Mouse (Mus musculus): ENCODE data around the gene Trex1.

Gene Trex1

DNA sequence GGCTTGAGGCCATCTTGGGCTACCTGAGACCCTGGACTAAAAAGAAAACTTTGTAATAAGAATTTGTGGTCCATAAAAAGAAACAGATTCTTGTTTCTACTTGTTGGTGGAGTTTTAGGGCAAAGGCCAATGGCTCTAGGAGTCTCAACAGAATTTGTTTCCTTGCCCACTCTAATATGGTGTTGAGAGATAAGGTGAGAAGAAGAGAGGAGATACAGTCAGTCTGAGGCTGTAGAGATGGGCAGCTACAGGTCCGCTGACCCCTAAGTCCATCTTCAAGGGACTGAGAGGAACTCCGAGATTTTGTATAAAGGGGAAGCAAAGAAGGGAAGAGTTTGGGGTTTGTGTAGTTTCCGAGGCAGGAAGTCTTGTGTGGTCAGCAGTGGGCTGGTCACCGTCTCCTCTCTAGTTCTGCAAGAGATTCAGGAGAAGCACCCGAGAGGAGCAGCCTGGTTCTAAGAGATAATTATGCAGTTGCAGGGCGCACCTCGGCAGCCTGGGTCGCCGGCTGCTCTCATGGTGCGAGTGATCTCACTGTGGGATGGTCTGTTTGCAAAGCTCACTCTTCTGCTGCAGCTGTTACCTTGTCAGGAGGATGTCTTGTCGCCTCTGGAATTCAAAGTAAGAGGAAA lies 42.4 kb downstream of the Trex1 start:
- no peak for DNase-seq (ENCODE audit: low spot score)

DNA sequence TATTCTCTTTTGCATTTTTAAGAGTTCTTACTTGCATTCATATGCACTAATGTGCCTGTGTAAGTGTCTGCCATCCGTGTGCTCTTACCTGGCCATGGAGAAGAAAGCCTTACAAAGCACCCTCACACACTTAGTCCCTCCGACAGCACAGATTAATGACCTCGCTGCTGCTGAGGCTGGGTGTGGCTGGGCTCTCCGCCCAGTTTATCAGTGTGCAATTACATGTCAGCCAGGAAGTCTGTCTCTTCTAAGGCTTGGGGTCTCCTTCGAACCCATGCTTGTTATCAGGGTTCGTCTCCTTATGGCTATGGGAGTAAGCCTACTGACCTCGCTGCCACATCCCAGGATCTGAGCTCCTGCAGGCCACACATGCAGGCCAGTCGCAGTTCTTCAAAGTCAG lies 44.1 kb downstream of the Trex1 start:
- no peak for DNase-seq (ENCODE audit: low spot score)

DNA sequence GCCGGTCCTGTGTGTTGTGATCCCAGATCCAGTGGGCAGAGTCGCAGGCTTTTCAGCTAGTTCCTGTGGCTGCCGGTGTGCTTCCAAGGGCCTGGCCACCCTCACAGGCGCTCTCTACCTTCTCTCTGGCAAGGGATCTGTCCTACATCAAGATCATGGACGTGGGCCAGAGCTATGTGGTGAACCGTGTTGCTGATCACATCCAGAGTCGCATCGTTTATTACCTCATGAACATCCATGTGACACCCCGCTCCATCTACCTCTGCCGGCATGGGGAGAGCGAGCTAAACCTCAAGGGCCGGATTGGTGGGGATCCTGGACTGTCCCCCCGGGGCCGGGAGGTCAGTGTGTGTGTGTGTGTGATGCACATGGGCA lies 49.2 kb downstream of the Trex1 start:
- no peak for DNase-seq (ENCODE audit: low spot score)

DNA sequence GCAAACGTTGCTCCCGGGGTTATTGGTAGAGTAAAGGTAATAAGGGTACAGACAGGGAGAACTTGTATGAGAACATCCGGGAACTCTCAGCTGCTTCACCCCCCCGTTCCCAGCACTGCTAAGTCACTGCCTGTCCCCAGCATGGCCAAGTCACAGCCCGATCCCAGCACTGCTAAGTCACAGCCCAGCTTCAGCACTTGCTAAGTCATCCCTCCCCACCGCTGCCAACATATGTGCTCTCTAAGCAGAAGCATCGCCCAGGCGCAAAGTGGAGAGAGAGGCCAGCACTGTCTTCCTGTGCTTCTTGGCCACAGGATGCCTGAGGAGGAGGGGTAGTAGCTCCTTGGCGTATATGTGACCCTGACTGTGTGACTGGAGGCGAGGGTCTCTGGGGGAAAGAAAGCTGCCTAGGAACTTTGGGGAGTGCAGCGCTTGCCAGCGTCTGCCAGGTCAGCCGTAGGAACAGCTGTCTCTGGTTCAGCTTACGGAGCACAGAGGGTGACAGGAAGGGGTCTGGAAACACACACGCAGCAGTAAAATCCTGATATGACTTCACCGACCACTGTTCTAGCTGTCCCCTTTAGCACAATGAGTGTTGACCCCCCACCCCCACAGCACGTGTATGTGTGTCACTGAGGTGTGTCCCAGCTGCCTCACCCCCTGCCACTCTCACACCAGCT lies 49.8 kb downstream of the Trex1 start:
- no peak for DNase-seq (ENCODE audit: low spot score)

DNA sequence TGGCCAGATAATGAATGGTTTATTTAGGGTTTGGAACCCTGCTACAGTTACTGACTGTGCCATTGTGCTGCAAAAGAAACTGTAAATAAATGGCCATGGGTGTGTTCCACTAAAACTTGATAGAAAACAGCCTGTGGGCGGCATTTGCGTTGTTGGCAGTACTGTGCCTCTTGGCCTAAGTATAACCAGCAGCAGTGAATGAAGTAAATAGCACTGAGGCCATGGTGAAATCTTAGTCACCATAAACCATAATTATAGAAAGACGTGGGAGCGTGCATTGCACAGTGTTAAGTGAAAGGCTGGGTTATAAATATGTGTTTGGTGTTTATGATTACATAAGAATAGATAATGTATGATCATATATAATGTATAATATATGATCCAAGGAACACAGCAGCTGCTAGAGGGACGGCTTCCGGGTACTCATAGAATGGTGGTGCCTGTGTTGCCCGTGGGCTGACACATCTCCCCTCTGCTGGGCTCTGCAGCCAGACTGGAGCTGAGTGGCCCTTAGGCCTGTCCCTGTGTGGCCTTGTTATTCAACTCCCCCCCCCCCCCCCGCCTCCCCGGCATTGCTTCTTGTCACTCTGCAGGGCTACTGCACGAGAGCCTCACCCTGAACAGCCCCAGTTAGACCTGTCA lies 50.4 kb downstream of the Trex1 start:
- no peak for DNase-seq (ENCODE audit: low spot score)

DNA sequence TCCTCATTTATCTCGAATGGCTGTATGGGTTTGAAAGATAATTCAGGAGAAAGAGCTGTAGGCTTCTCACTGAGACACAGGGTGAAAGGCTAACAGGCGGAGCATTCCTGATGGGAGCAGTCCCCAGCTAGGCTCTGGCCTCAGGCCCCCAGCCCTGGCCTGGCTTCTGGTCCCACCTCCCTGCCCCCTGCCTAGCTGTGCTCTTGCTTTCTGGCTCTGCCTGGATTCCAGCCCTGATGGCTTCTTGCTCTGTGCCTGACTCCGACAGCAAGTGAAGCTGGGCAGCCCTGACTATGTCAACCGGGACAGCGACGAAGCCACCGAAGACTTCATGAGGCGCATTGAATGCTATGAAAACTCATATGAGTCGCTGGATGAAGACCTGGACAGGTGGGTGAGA lies 51.5 kb downstream of the Trex1 start:
- no peak for DNase-seq (ENCODE audit: low spot score)

Measured in left cerebral cortex, adult 11 months (tissue).